Mouse (Mus musculus) T-helper 2 cell (primary cell): Measurements from ENCODE around the gene Vax2.

Experiments used
- in situ Hi-C: fragments of 300-600 bp; cut with MboI, MseI; formaldehyde crosslinking; loops from one replicate; pipeline ENCODE4 v1.15.1; 2025; ENCODE audit warnings: high pct_unique_total_duplicates

Gene Vax2

GRCm38 (mm10) chr6:83711067-83711675, at the start of gene Vax2:
TSS of gene Vax2 (plus strand) at chr6:83711264.
- in situ Hi-C loops = no loop called here

GRCm38 (mm10) chr6:83665009-83665408, 46.1 kb upstream of the Vax2 start:
- in situ Hi-C loops = no loop called here

GRCm38 (mm10) chr6:83673395-83673794, 37.7 kb upstream of the Vax2 start:
- in situ Hi-C loops = loop anchor here (5.0 kb wide), 1 partner anchor 151 kb away; no protein-coding TSS in a partner anchor

GRCm38 (mm10) chr6:83677757-83678156, 33.3 kb upstream of the Vax2 start, which contains the start of gene Cd207:
TSS of gene Cd207 (minus strand) at chr6:83677857.
- in situ Hi-C loops = loop anchor here (5.0 kb wide), 2 partner anchors 85 to 320 kb away; no protein-coding TSS in a partner anchor

- in situ Hi-C loops = loop anchor here (5.0 kb wide), 1 partner anchor 38 kb away; no protein-coding TSS in a partner anchor
These were observed 21.7 kb upstream of the Vax2 start for GRCm38 (mm10) chr6:83689374-83689773.

GRCm38 (mm10) chr6:83690277-83690676, 20.8 kb upstream of the Vax2 start:
- in situ Hi-C loops = no loop called here

GRCm38 (mm10) chr6:83690936-83691335, 20.1 kb upstream of the Vax2 start:
- in situ Hi-C loops = no loop called here

GRCm38 (mm10) chr6:83692962-83693361, 18.1 kb upstream of the Vax2 start:
- in situ Hi-C loops = no loop called here

- in situ Hi-C loops = no loop called here
These were observed 17.2 kb upstream of the Vax2 start for GRCm38 (mm10) chr6:83693835-83694234.

- in situ Hi-C loops = no loop called here
These were observed 15.3 kb upstream of the Vax2 start for GRCm38 (mm10) chr6:83695731-83696130.

GRCm38 (mm10) chr6:83696684-83697083, 14.4 kb upstream of the Vax2 start:
- in situ Hi-C loops = no loop called here

- in situ Hi-C loops = no loop called here
These were observed 13.1 kb upstream of the Vax2 start for GRCm38 (mm10) chr6:83697932-83698331.

GRCm38 (mm10) chr6:83699971-83700370, 11.1 kb upstream of the Vax2 start:
- in situ Hi-C loops = no loop called here

GRCm38 (mm10) chr6:83701001-83701400, 10.1 kb upstream of the Vax2 start:
- in situ Hi-C loops = no loop called here

- in situ Hi-C loops = no loop called here
These were observed 8.7 kb upstream of the Vax2 start for GRCm38 (mm10) chr6:83702146-83702999.

- in situ Hi-C loops = no loop called here
These were observed 7.9 kb upstream of the Vax2 start for GRCm38 (mm10) chr6:83703000-83703721.

GRCm38 (mm10) chr6:83703722-83704078, 7.4 kb upstream of the Vax2 start:
- in situ Hi-C loops = no loop called here

GRCm38 (mm10) chr6:83704294-83704693, 6.8 kb upstream of the Vax2 start:
- in situ Hi-C loops = no loop called here

- in situ Hi-C loops = no loop called here
These were observed 6.4 kb upstream of the Vax2 start for GRCm38 (mm10) chr6:83704701-83705100.

GRCm38 (mm10) chr6:83707738-83708510, 3.1 kb upstream of the Vax2 start:
- in situ Hi-C loops = no loop called here

- in situ Hi-C loops = no loop called here
These were observed 550 bp upstream of the Vax2 start for GRCm38 (mm10) chr6:83710361-83711066.
